Comparison of ENCODE assay signal across 16 mouse cellular contexts in the genomic region with DNA sequence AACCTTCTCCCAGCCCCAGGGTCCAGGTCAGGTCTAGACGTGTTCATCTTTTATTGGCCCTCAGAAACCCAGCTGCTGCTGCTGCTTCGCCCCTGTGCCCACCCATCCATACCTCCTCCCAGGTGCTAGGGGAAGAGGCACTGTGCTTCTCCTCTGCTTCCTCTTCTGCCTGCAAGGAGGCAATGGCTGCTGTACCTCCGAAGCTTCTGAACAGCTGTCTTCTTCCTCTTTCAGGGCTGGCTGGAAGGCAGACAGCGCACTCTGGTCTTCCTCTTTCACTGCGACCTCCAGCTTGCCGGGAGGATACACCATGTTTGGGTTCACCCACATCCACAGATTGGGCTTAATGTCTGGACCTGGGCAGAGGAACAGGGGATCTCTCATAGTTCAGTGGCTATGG. TPM values are rescaled to one million over a fixed set of nuclear protein-coding genes. Genes with fewer than 3 reads are reported as not detected.
DNase-seq lines count a peak whose midpoint lies in the region; ATAC-seq and TF ChIP-seq lines count a peak whose summit lies in the region.
"Had no signal": no experiment of that assay in that cellular context is flagged by ENCODE, and none has a peak within 500 bp of the region (broad histone marks: within the 10 kb centered on the region; RNA-seq: fewer than 3 reads in every experiment).

No protein-coding gene starts in this region.

- WGBS in kidney, embryonic 16.5 days, result 73% methylated on average over 6 of the region's 6 CpGs
- WGBS in embryonic facial prominence, embryonic 10.5 days, result 79% methylated on average over 6 of the region's 6 CpGs
- 86% methylated on average over 6 of the region's 6 CpGs for WGBS in hindbrain, postnatal 0 days

- no peak overlapping the region for H3K27ac ChIP-seq in kidney, embryonic 16.5 days (ENCODE audit: low read length)
- H3K27ac ChIP-seq in embryonic facial prominence, embryonic 10.5 days (replicated peaks), result 0 out of 2 replicates have a peak overlapping the region, but pooled peaks have one; percentile 26
- no peak overlapping the region for H3K27ac ChIP-seq in hindbrain, postnatal 0 days
- H3K27ac ChIP-seq: forebrain, embryonic 10.5 days had no signal

- no peaks in the 10 kb centered on the region for H3K9me3 ChIP-seq in kidney, embryonic 16.5 days (ENCODE audit: low read length)
- H3K9me3 ChIP-seq in embryonic facial prominence, embryonic 10.5 days, result no peaks in the 10 kb centered on the region
- no peaks in the 10 kb centered on the region for H3K9me3 ChIP-seq in hindbrain, postnatal 0 days (ENCODE audit: low read length)

- H3K4me1 ChIP-seq in kidney, embryonic 16.5 days (ENCODE audit: insufficient read depth, low read length), result no peaks in the 10 kb centered on the region
- H3K4me1 ChIP-seq in embryonic facial prominence, embryonic 10.5 days, result peaks cover 11% of the 10 kb centered on the region
- H3K4me1 ChIP-seq in hindbrain, postnatal 0 days (ENCODE audit: insufficient read depth, low read length), result no peaks in the 10 kb centered on the region

- no peak overlapping the region for H3K4me2 ChIP-seq in kidney, embryonic 16.5 days (replicated peaks; ENCODE audit: low read depth, low read length)
- no peak overlapping the region for H3K4me2 ChIP-seq in hindbrain, postnatal 0 days (ENCODE audit: low read depth, low read length)
- H3K4me2 ChIP-seq: liver, embryonic 11.5 days had no signal

- H3K36me3 ChIP-seq in kidney, embryonic 16.5 days (ENCODE audit: insufficient read depth, low read length), result no peaks in the 10 kb centered on the region
- H3K36me3 ChIP-seq in embryonic facial prominence, embryonic 10.5 days (replicated peaks), result no peaks in the 10 kb centered on the region
- no peaks in the 10 kb centered on the region for H3K36me3 ChIP-seq in hindbrain, postnatal 0 days (ENCODE audit: insufficient read depth, low read length)
- H3K36me3 ChIP-seq: forebrain, embryonic 10.5 days had no signal

- ATAC-seq in kidney, embryonic 16.5 days (ENCODE audit: low FRiP score, low TSS enrichment), result no peak
- no peak for ATAC-seq in hindbrain, postnatal 0 days

- DNase-seq in kidney, adult 9 months, result no peak
- DNase-seq in A20 (ENCODE audit: low read depth, low spot score), result peak; percentile 91
- no peak for DNase-seq in embryonic facial prominence, embryonic 10.5 days (ENCODE audit: low spot score)
- peak; percentile 44 to 56 for DNase-seq in monocyte, adult 2 months (ENCODE audit: low read depth in 1 of 2, low spot score in 2 of 2)
- DNase-seq in hindbrain, postnatal 0 days (ENCODE audit: low spot score), result no peak
- no peak for DNase-seq in kidney, postnatal 10 days
- DNase-seq in frontal cortex, postnatal 14 days (ENCODE audit: low spot score in 2 of 2), result no peak
- DNase-seq: cerebellum, adult 8-10 months; heart, postnatal 14 days; kidney, postnatal 36 days had no signal

- H3K27me3 ChIP-seq in kidney, embryonic 16.5 days (ENCODE audit: insufficient read depth, low read length), result no peaks in the 10 kb centered on the region
- no peaks in the 10 kb centered on the region for H3K27me3 ChIP-seq in embryonic facial prominence, embryonic 10.5 days (replicated peaks; ENCODE audit: low read depth, poor library complexity, severe bottlenecking)
- no peaks in the 10 kb centered on the region for H3K27me3 ChIP-seq in hindbrain, postnatal 0 days (ENCODE audit: insufficient read depth, low read length)

- TF ChIP-seq CTCF in hindbrain, postnatal 0 days (IDR thresholded peaks at IDR 0.05; ENCODE audit: low read depth), result no peak

- peak overlapping the region; percentile 16; the same call in 1 of the 2 replicates for H3K9ac ChIP-seq in kidney, embryonic 16.5 days (replicated peaks; ENCODE audit: low read length)
- no peak overlapping the region for H3K9ac ChIP-seq in hindbrain, postnatal 0 days (replicated peaks; ENCODE audit: low read length)

- H3K4me3 ChIP-seq in kidney, embryonic 16.5 days (ENCODE audit: low read length), result no peak overlapping the region
- no peak overlapping the region for H3K4me3 ChIP-seq in embryonic facial prominence, embryonic 10.5 days
- H3K4me3 ChIP-seq in hindbrain, postnatal 0 days (ENCODE audit: low read length), result no peak overlapping the region
- H3K4me3 ChIP-seq: forebrain, embryonic 10.5 days had no signal

RNA-seq across cellular contexts. Expression of a gene that starts 5.2 kb away (rescaled TPM):
- not detected in 2 replicates for polyA plus RNA-seq in kidney, embryonic 16.5 days (2015; fragmentation: Nextera tagmentation; extraction: Ambion mirVana)
- polyA plus RNA-seq in embryonic facial prominence, embryonic 10.5 days (2016; fragmentation: Nextera tagmentation; extraction: Ambion mirVana), result not detected in 2 replicates
- not detected in 2 replicates for total RNA-seq in hindbrain, postnatal 0 days (2014; rRNA removed)
- polyA plus RNA-seq in hindbrain, postnatal 0 days (2015; fragmentation: Nextera tagmentation; extraction: Ambion mirVana), result not detected in 2 replicates
- total RNA-seq: heart, adult 8-10 months; heart, postnatal 14 days; left cerebral cortex, adult 8-10 months had no signal
- polyA plus RNA-seq: forebrain, embryonic 10.5 days; intestine, embryonic 14.5 days; liver, embryonic 11.5 days had no signal

RNA-seq across cellular contexts. Expression of a gene that starts 17.4 kb away (rescaled TPM):
- 26.0 and 31.6 TPM in 2 replicates for polyA plus RNA-seq in kidney, embryonic 16.5 days (2015; fragmentation: Nextera tagmentation; extraction: Ambion mirVana)
- 21.6 and 28.4 TPM in 2 replicates for polyA plus RNA-seq in embryonic facial prominence, embryonic 10.5 days (2016; fragmentation: Nextera tagmentation; extraction: Ambion mirVana)
- 14.7 and 23.6 TPM in 2 replicates for total RNA-seq in hindbrain, postnatal 0 days (2014; rRNA removed)
- 26.0 and 31.1 TPM in 2 replicates for polyA plus RNA-seq in hindbrain, postnatal 0 days (2015; fragmentation: Nextera tagmentation; extraction: Ambion mirVana)

RNA-seq across cellular contexts. Expression of a gene that starts 19.0 kb away (rescaled TPM):
- polyA plus RNA-seq in kidney, embryonic 16.5 days (2015; fragmentation: Nextera tagmentation; extraction: Ambion mirVana), result 3.4 and 7.6 TPM in 2 replicates
- 0.41 and 0.59 TPM in 2 replicates for polyA plus RNA-seq in embryonic facial prominence, embryonic 10.5 days (2016; fragmentation: Nextera tagmentation; extraction: Ambion mirVana)
- total RNA-seq in hindbrain, postnatal 0 days (2014; rRNA removed), result not detected in 2 replicates
- polyA plus RNA-seq in hindbrain, postnatal 0 days (2015; fragmentation: Nextera tagmentation; extraction: Ambion mirVana), result not detected in 2 replicates
- total RNA-seq: heart, postnatal 14 days; left cerebral cortex, adult 8-10 months had no signal
- polyA plus RNA-seq: forebrain, embryonic 10.5 days; liver, embryonic 11.5 days had no signal

RNA-seq across cellular contexts. Expression of a gene that starts 28.3 kb away (rescaled TPM):
- polyA plus RNA-seq in kidney, embryonic 16.5 days (2015; fragmentation: Nextera tagmentation; extraction: Ambion mirVana), result 138 TPM in 2 replicates
- 178 and 179 TPM in 2 replicates for polyA plus RNA-seq in embryonic facial prominence, embryonic 10.5 days (2016; fragmentation: Nextera tagmentation; extraction: Ambion mirVana)
- total RNA-seq in hindbrain, postnatal 0 days (2014; rRNA removed), result 108 and 120 TPM in 2 replicates
- 293 and 307 TPM in 2 replicates for polyA plus RNA-seq in hindbrain, postnatal 0 days (2015; fragmentation: Nextera tagmentation; extraction: Ambion mirVana)

RNA-seq across cellular contexts. Expression of a gene that starts 28.8 kb away (rescaled TPM):
- 1,444 and 1,489 TPM in 2 replicates for polyA plus RNA-seq in kidney, embryonic 16.5 days (2015; fragmentation: Nextera tagmentation; extraction: Ambion mirVana)
- polyA plus RNA-seq in embryonic facial prominence, embryonic 10.5 days (2016; fragmentation: Nextera tagmentation; extraction: Ambion mirVana), result 2,417 and 2,419 TPM in 2 replicates
- total RNA-seq in hindbrain, postnatal 0 days (2014; rRNA removed), result 190 and 229 TPM in 2 replicates
- 1,650 and 1,709 TPM in 2 replicates for polyA plus RNA-seq in hindbrain, postnatal 0 days (2015; fragmentation: Nextera tagmentation; extraction: Ambion mirVana)

Comparison
In these comparisons a context has a peak if more than half of its experiments do, and no peak if none do; other contexts are left out.
1. DNase-seq: peak in A20 (single experiment) and monocyte, adult 2 months (2 of 2); none in kidney, adult 9 months (single experiment), embryonic facial prominence, embryonic 10.5 days (single experiment), hindbrain, postnatal 0 days (single experiment), kidney, postnatal 10 days (single experiment) and frontal cortex, postnatal 14 days (0 of 2).